Mouse (Mus musculus) heart, postnatal 0 days (tissue): Measurements from ENCODE around the gene Frmd4b. TPM values are rescaled to one million over a fixed set of nuclear protein-coding genes. Genes with fewer than 3 reads are reported as not detected.

Experiments
- ATAC-seq: fragments of 200-750 bp; cut with Nextera tagmentation; 2 replicates; pipeline ENCODE4 v1.8.0; 2017; ENCODE audit warnings: low read depth, moderate number of reproducible peaks, moderate library complexity; ENCODE audit not compliant: insufficient read depth
- DNase-seq: peaks from one replicate; pipeline ENCODE4 v3.0.0-alpha.2; 2016; ENCODE audit warnings: low spot score
- H3K27ac ChIP-seq: fragments of 300-500 bp; sonication (generic); 2 replicates; pipeline ENCODE4 v1.5.1; 2014; ENCODE audit warnings: low read depth, mild to moderate bottlenecking
- H3K27me3 ChIP-seq: fragments of 300-500 bp; sonication (generic); 2 replicates; pipeline ENCODE4 v1.6.1; 2014; ENCODE audit warnings: low read length, mixed read lengths; ENCODE audit not compliant: control insufficient read depth, insufficient read depth
- H3K36me3 ChIP-seq: fragments of 300-500 bp; sonication (generic); replicated peaks from 2 replicates; pipeline ENCODE4 v1.6.1; 2014; ENCODE audit warnings: low read length, mixed read lengths; ENCODE audit not compliant: control insufficient read depth, insufficient read depth
- H3K4me1 ChIP-seq: fragments of 300-500 bp; sonication (generic); 2 replicates; pipeline ENCODE4 v1.6.1; 2014; ENCODE audit warnings: antibody characterized with exemption; ENCODE audit not compliant: control insufficient read depth, insufficient read depth
- H3K4me2 ChIP-seq: fragments of 300-500 bp; sonication (generic); 2 replicates; pipeline ENCODE4 v1.6.1; 2014; ENCODE audit warnings: low read depth, mild to moderate bottlenecking, low read length, moderate library complexity
- H3K4me3 ChIP-seq: fragments of 300-500 bp; sonication (generic); 2 replicates; pipeline ENCODE4 v1.5.1; 2014; ENCODE audit warnings: low read depth, low read length
- H3K9ac ChIP-seq: fragments of 300-500 bp; sonication (generic); replicated peaks from 2 replicates; pipeline ENCODE4 v1.6.1; 2014; ENCODE audit warnings: low read depth, low read length, mixed read lengths
- H3K9me3 ChIP-seq: fragments of 300-500 bp; sonication (generic); replicated peaks from 2 replicates; pipeline ENCODE4 v1.6.1; 2016; ENCODE audit warnings: low read length; ENCODE audit not compliant: control insufficient read depth
- CTCF ChIP-seq: IDR thresholded peaks from 2 replicates; pipeline ENCODE4 v1.5.1; 2016; ENCODE audit warnings: antibody characterized with exemption, control low read depth, low read depth
- EP300 ChIP-seq: IDR thresholded peaks from 2 replicates; pipeline ENCODE4 v1.6.1; 2016; ENCODE audit warnings: antibody characterized with exemption, low read depth
- WGBS: fragments of 180-500 bp; shearing (Covaris S2); extraction: QIAGEN DNeasy Blood & Tissue Kit; methylation state at CpG from one replicate; pipeline ENCODE4 v1.1.7; 2014; 5-methylcytosine and 5-hydroxymethylcytosine counted together
- polyA plus RNA-seq: library from polyadenylated mRNA; unstranded; fragments of >200 nt; fragmentation: Nextera tagmentation; extraction: Ambion mirVana; gene quantifications from 2 replicates; pipeline ENCODE4 v1.2.1, GENCODE M21; 2015
- total RNA-seq: library from RNA; depleted of rRNA; stranded (reverse); fragments of >200 nt; gene quantifications from 2 replicates; pipeline ENCODE4 v1.2.3, GENCODE M21; 2014; ENCODE audit warnings: low replicate concordance

Gene Frmd4b
- total and polyA plus RNA-seq, 2 experiments from 2014 or later, result 6.2 to 19.0 TPM

- DNase-seq, result no peak
- Histone ChIP-seq H3K4me1 (no peaks in the 10 kb centered on the region), H3K27me3 (peaks cover 90% of the 10 kb centered on the region), H3K9me3 (0 out of 2 replicates have a peak, but pooled peaks cover 5% of the 10 kb centered on the region), H3K4me3 (no peak overlapping the region), H3K36me3 (no peaks in the 10 kb centered on the region), H3K27ac (no peak overlapping the region), H3K4me2 (no peak overlapping the region), H3K9ac (no peak overlapping the region)
- ATAC-seq, result peak; percentile 47
- 53% methylated on average over 4 of the region's 4 CpGs for WGBS
- no peak for TF ChIP-seq EP300
- no peak for TF ChIP-seq CTCF
These were observed 86.3 kb downstream of the Frmd4b start for GRCm38 (mm10) chr6:97531043-97531442.

- no peak overlapping the region for H3K9ac ChIP-seq
- H3K9me3 ChIP-seq, result 0 out of 2 replicates have a peak, but pooled peaks cover 5% of the 10 kb centered on the region
- TF ChIP-seq EP300 (no peak), CTCF (no peak)
- H3K4me1 ChIP-seq, result no peaks in the 10 kb centered on the region
- DNase-seq, result no peak
- H3K27me3 ChIP-seq, result peaks cover 84% of the 10 kb centered on the region
- no peak overlapping the region for H3K4me2 ChIP-seq
- no peaks in the 10 kb centered on the region for H3K36me3 ChIP-seq
- no peak for ATAC-seq
- no peak overlapping the region for H3K27ac ChIP-seq
- 70% methylated on average over 15 of the region's 15 CpGs for WGBS
- H3K4me3 ChIP-seq, result no peak overlapping the region
These were observed 88.2 kb downstream of the Frmd4b start for GRCm38 (mm10) chr6:97528961-97529680.

GRCm38 (mm10) chr6:97526092-97526491, 91.2 kb downstream of the Frmd4b start:
- no peak overlapping the region for H3K4me3 ChIP-seq
- peaks cover 68% of the 10 kb centered on the region for H3K27me3 ChIP-seq
- no peak overlapping the region for H3K4me2 ChIP-seq
- TF ChIP-seq CTCF, result peak; percentile 84
- no peak for TF ChIP-seq EP300
- DNase-seq, result peak; percentile 76
- no peak overlapping the region for H3K27ac ChIP-seq
- H3K36me3 ChIP-seq, result no peaks in the 10 kb centered on the region
- 0 out of 2 replicates have a peak, but pooled peaks cover 7% of the 10 kb centered on the region for H3K4me1 ChIP-seq
- H3K9me3 ChIP-seq, result no peaks in the 10 kb centered on the region
- no peak overlapping the region for H3K9ac ChIP-seq
- 17% methylated on average over 8 of the region's 8 CpGs for WGBS
- ATAC-seq, result no peak

GRCm38 (mm10) chr6:97523118-97523517, 94.2 kb downstream of the Frmd4b start:
- Histone ChIP-seq H3K4me2 (peak overlapping the region; percentile 42; the same call in 1 of the 2 replicates), H3K9me3 (no peaks in the 10 kb centered on the region), H3K36me3 (no peaks in the 10 kb centered on the region), H3K4me3 (no peak overlapping the region), H3K27ac (no peak overlapping the region), H3K27me3 (peaks cover 38% of the 10 kb centered on the region), H3K4me1 (0 out of 2 replicates have a peak, but pooled peaks cover 7% of the 10 kb centered on the region), H3K9ac (no peak overlapping the region)
- DNase-seq, result peak; percentile 77
- ATAC-seq, result peak; percentile 37; the same call in 1 of the 2 replicates
- 1% methylated on average over 11 of the region's 11 CpGs for WGBS
- no peak for TF ChIP-seq EP300
- peak; percentile 92 for TF ChIP-seq CTCF

GRCm38 (mm10) chr6:97521279-97522038, 95.9 kb downstream of the Frmd4b start:
- Histone ChIP-seq H3K4me1 (0 out of 2 replicates have a peak, but pooled peaks cover 7% of the 10 kb centered on the region), H3K9ac (no peak overlapping the region), H3K36me3 (no peaks in the 10 kb centered on the region), H3K9me3 (no peaks in the 10 kb centered on the region), H3K4me2 (0 out of 2 replicates have a peak overlapping the region, but pooled peaks have one; percentile 5), H3K27me3 (peaks cover 23% of the 10 kb centered on the region), H3K4me3 (no peak overlapping the region), H3K27ac (peak overlapping the region; percentile 20; the same call in 1 of the 2 replicates)
- 51% methylated on average over 13 of the region's 13 CpGs for WGBS
- DNase-seq, result peak; percentile 30
- ATAC-seq, result no peak
- TF ChIP-seq EP300, result no peak
- TF ChIP-seq CTCF, result no peak
